Mouse (Mus musculus): Measurements from ENCODE around the gene Exosc7. TPM values are rescaled to one million over a fixed set of nuclear protein-coding genes. Genes with fewer than 3 reads are reported as not detected.

Exosc7 gene
- polyA plus RNA-seq, 1 experiment from 2014 or later = 110 TPM

GRCm38 (mm10) chr9:123165781-123166443, 52.9 kb downstream of the Exosc7 start:
- H3K4me3 ChIP-seq (ENCODE audit: low read depth, low read length) = no peak overlapping the region
- DNase-seq (ENCODE audit: low spot score) (no peak), ATAC-seq (ENCODE audit: insufficient read depth, low FRiP score, low TSS enrichment) (no peak)

GRCm38 (mm10) chr9:123173760-123174159, 60.7 kb downstream of the Exosc7 start:
- no peak for DNase-seq (ENCODE audit: low spot score)
- H3K9ac ChIP-seq (ENCODE audit: low read length) = no peak overlapping the region
- WGBS = 86% methylated on average over 6 of the region's 6 CpGs

More at GRCm38 (mm10) chr9:123165781-123166443, 52.9 kb downstream of the Exosc7 start:
- Histone ChIP-seq H3K27me3 (ENCODE audit: control insufficient read depth, insufficient read depth, low read length) (no peaks in the 10 kb centered on the region), H3K36me3 (ENCODE audit: control insufficient read depth, insufficient read depth, low read length) (no peaks in the 10 kb centered on the region), H3K4me2 (ENCODE audit: low read depth) (no peak overlapping the region), H3K4me1 (ENCODE audit: control insufficient read depth, insufficient read depth, low read length) (no peaks in the 10 kb centered on the region), H3K27ac (ENCODE audit: low read depth, low read length) (no peak overlapping the region), H3K9ac (ENCODE audit: low read length) (no peak overlapping the region), H3K9me3 (ENCODE audit: control insufficient read depth, low read length) (no peaks in the 10 kb centered on the region)
- WGBS = 83% methylated on average over 3 of the region's 3 CpGs

GRCm38 (mm10) chr9:123174356-123174755, 61.3 kb downstream of the Exosc7 start:
- Histone ChIP-seq H3K4me3 (ENCODE audit: low read depth, low read length) (no peak overlapping the region), H3K9ac (ENCODE audit: low read length) (no peak overlapping the region), H3K27me3 (ENCODE audit: control insufficient read depth, insufficient read depth, low read length) (no peaks in the 10 kb centered on the region), H3K36me3 (ENCODE audit: control insufficient read depth, insufficient read depth, low read length) (no peaks in the 10 kb centered on the region), H3K27ac (ENCODE audit: low read depth, low read length) (no peak overlapping the region), H3K9me3 (ENCODE audit: control insufficient read depth, low read length) (no peaks in the 10 kb centered on the region), H3K4me1 (ENCODE audit: control insufficient read depth, insufficient read depth, low read length) (no peaks in the 10 kb centered on the region), H3K4me2 (ENCODE audit: low read depth) (no peak overlapping the region)
- 58% methylated on average over 4 of the region's 4 CpGs for whole genome bisulfite sequencing
- ATAC-seq (ENCODE audit: insufficient read depth, low FRiP score, low TSS enrichment) = no peak
- no peak for DNase-seq (ENCODE audit: low spot score)

More at GRCm38 (mm10) chr9:123173760-123174159, 60.7 kb downstream of the Exosc7 start:
- H3K27me3 ChIP-seq (ENCODE audit: control insufficient read depth, insufficient read depth, low read length) = no peaks in the 10 kb centered on the region
- H3K27ac ChIP-seq (ENCODE audit: low read depth, low read length) = no peak overlapping the region
- H3K4me2 ChIP-seq (ENCODE audit: low read depth) = no peak overlapping the region
- no peak for ATAC-seq (ENCODE audit: insufficient read depth, low FRiP score, low TSS enrichment)
- no peak overlapping the region for H3K4me3 ChIP-seq (ENCODE audit: low read depth, low read length)
- H3K4me1 ChIP-seq (ENCODE audit: control insufficient read depth, insufficient read depth, low read length) = no peaks in the 10 kb centered on the region
- H3K36me3 ChIP-seq (ENCODE audit: control insufficient read depth, insufficient read depth, low read length) = no peaks in the 10 kb centered on the region
- H3K9me3 ChIP-seq (ENCODE audit: control insufficient read depth, low read length) = no peaks in the 10 kb centered on the region

- no peak for DNase-seq (ENCODE audit: low spot score)
- H3K36me3 ChIP-seq (ENCODE audit: control insufficient read depth, insufficient read depth, low read length) = no peaks in the 10 kb centered on the region
- H3K9ac ChIP-seq (ENCODE audit: low read length) = no peak overlapping the region
- no peak for ATAC-seq (ENCODE audit: insufficient read depth, low FRiP score, low TSS enrichment)
- no peaks in the 10 kb centered on the region for H3K9me3 ChIP-seq (ENCODE audit: control insufficient read depth, low read length)
- no peak overlapping the region for H3K4me3 ChIP-seq (ENCODE audit: low read depth, low read length)
- no peak overlapping the region for H3K4me2 ChIP-seq (ENCODE audit: low read depth)
- H3K4me1 ChIP-seq (ENCODE audit: control insufficient read depth, insufficient read depth, low read length) = no peaks in the 10 kb centered on the region
- whole genome bisulfite sequencing = 88% methylated on average over 9 of the region's 9 CpGs
- H3K27ac ChIP-seq (ENCODE audit: low read depth, low read length) = no peak overlapping the region
- no peaks in the 10 kb centered on the region for H3K27me3 ChIP-seq (ENCODE audit: control insufficient read depth, insufficient read depth, low read length)
Measured at GRCm38 (mm10) chr9:123177380-123178048, 64.5 kb downstream of the Exosc7 start.

GRCm38 (mm10) chr9:123180003-123180402, 67.0 kb downstream of the Exosc7 start:
- WGBS = 92% methylated on average over 6 of the region's 6 CpGs

GRCm38 (mm10) chr9:123183226-123183625, 70.2 kb downstream of the Exosc7 start:
- no peak overlapping the region for H3K4me2 ChIP-seq (ENCODE audit: low read depth)
- no peak overlapping the region for H3K27ac ChIP-seq (ENCODE audit: low read depth, low read length)
- H3K36me3 ChIP-seq (ENCODE audit: control insufficient read depth, insufficient read depth, low read length) = no peaks in the 10 kb centered on the region
- no peak for ATAC-seq (ENCODE audit: insufficient read depth, low FRiP score, low TSS enrichment)
- H3K4me1 ChIP-seq (ENCODE audit: control insufficient read depth, insufficient read depth, low read length) = no peaks in the 10 kb centered on the region
- no peaks in the 10 kb centered on the region for H3K27me3 ChIP-seq (ENCODE audit: control insufficient read depth, insufficient read depth, low read length)
- 79% methylated on average over 8 of the region's 8 CpGs for WGBS
- no peak overlapping the region for H3K4me3 ChIP-seq (ENCODE audit: low read depth, low read length)
- no peak for DNase-seq (ENCODE audit: low spot score)
- no peak overlapping the region for H3K9ac ChIP-seq (ENCODE audit: low read length)
- no peaks in the 10 kb centered on the region for H3K9me3 ChIP-seq (ENCODE audit: control insufficient read depth, low read length)

More at GRCm38 (mm10) chr9:123180003-123180402, 67.0 kb downstream of the Exosc7 start:
- DNase-seq (ENCODE audit: low spot score) (no peak), ATAC-seq (ENCODE audit: insufficient read depth, low FRiP score, low TSS enrichment) (no peak)
- H3K27me3 ChIP-seq (ENCODE audit: control insufficient read depth, insufficient read depth, low read length) = no peaks in the 10 kb centered on the region
- no peak overlapping the region for H3K4me2 ChIP-seq (ENCODE audit: low read depth)
- H3K9ac ChIP-seq (ENCODE audit: low read length) = no peak overlapping the region
- H3K4me1 ChIP-seq (ENCODE audit: control insufficient read depth, insufficient read depth, low read length) = no peaks in the 10 kb centered on the region
- H3K27ac ChIP-seq (ENCODE audit: low read depth, low read length) = no peak overlapping the region
- H3K36me3 ChIP-seq (ENCODE audit: control insufficient read depth, insufficient read depth, low read length) = no peaks in the 10 kb centered on the region
- H3K4me3 ChIP-seq (ENCODE audit: low read depth, low read length) = no peak overlapping the region
- H3K9me3 ChIP-seq (ENCODE audit: control insufficient read depth, low read length) = no peaks in the 10 kb centered on the region

GRCm38 (mm10) chr9:123185546-123185945, 72.5 kb downstream of the Exosc7 start:
- DNase-seq (ENCODE audit: low spot score) (no peak), ATAC-seq (ENCODE audit: insufficient read depth, low FRiP score, low TSS enrichment) (no peak)
- Histone ChIP-seq H3K4me1 (ENCODE audit: control insufficient read depth, insufficient read depth, low read length) (no peaks in the 10 kb centered on the region), H3K27ac (ENCODE audit: low read depth, low read length) (no peak overlapping the region), H3K36me3 (ENCODE audit: control insufficient read depth, insufficient read depth, low read length) (no peaks in the 10 kb centered on the region), H3K4me3 (ENCODE audit: low read depth, low read length) (no peak overlapping the region), H3K9ac (ENCODE audit: low read length) (no peak overlapping the region), H3K27me3 (ENCODE audit: control insufficient read depth, insufficient read depth, low read length) (no peaks in the 10 kb centered on the region), H3K4me2 (ENCODE audit: low read depth) (no peak overlapping the region), H3K9me3 (ENCODE audit: control insufficient read depth, low read length) (no peaks in the 10 kb centered on the region)
- 62% methylated on average over 2 of the region's 2 CpGs for WGBS

All from neural tube, embryonic 11.5 days (tissue).